Mouse (Mus musculus): ENCODE measurements around the gene Lyrm4. TPM values are rescaled to one million over a fixed set of nuclear protein-coding genes. Genes with fewer than 3 reads are reported as not detected.

Lyrm4 gene
- total and polyA plus RNA-seq, 3 experiments = 22.6 to 25.4 TPM; not detected in 1

- Histone ChIP-seq H3K4me1 (ENCODE audit: control insufficient read depth in 1 of 2, insufficient read depth in 2 of 2, low read length in 2 of 2) (peaks cover 2 to 5% of the 10 kb centered on the region in 2 experiments; a peak in 2 of 4 replicates), H3K4me3 (ENCODE audit: control insufficient read depth in 1 of 2, insufficient read depth in 1 of 2, low read depth in 2 of 2, low read length in 2 of 2) (no peak overlapping the region), H3K79me2 (ENCODE audit: control insufficient read depth, insufficient read depth, low read length, poor library complexity) (peaks cover 2% of the 10 kb centered on the region; the same call in 1 of the 2 replicates), H3K36me3 (ENCODE audit: control insufficient read depth in 1 of 2, insufficient read depth in 2 of 2, low read length in 2 of 2) (peaks cover 0 to 8% of the 10 kb centered on the region in 2 experiments; a peak in 2 of 4 replicates), H3K27me3 (ENCODE audit: control insufficient read depth in 1 of 2, insufficient read depth in 2 of 2, low read length in 2 of 2) (no peaks in the 10 kb centered on the region), H3K27ac (ENCODE audit: control insufficient read depth, low read depth, low read length) (no peak overlapping the region), H3K9ac (ENCODE audit: control insufficient read depth, low read depth, low read length, poor library complexity, severe bottlenecking) (no peak overlapping the region), H3K9me3 (replicated peaks; ENCODE audit: insufficient read depth, low read length) (no peaks in the 10 kb centered on the region)
- DNase-seq (ENCODE audit: low read depth, low spot score) = no peak
- TF ChIP-seq CHD2 (IDR thresholded peaks at IDR 0.05; ENCODE audit: low read length) (no peak), MAX (IDR thresholded peaks at IDR 0.05; ENCODE audit: low read length) (no peak), UBTF (IDR thresholded peaks at IDR 0.05; ENCODE audit: borderline replicate concordance, insufficient read depth, low read depth, low read length) (no peak), SMC3 (IDR thresholded peaks at IDR 0.05; ENCODE audit: low read depth, low read length) (no peak), MAFK (IDR thresholded peaks at IDR 0.05; ENCODE audit: borderline replicate concordance, low read depth, low read length) (no peak), MXI1 (IDR thresholded peaks at IDR 0.05; ENCODE audit: low read depth, low read length) (no peak), MYB (IDR thresholded peaks at IDR 0.05; ENCODE audit: low read depth, low read length) (no peak), ELF1 (IDR thresholded peaks at IDR 0.05; ENCODE audit: low read depth, low read length) (no peak), JUND (IDR thresholded peaks at IDR 0.05; ENCODE audit: low read depth, low read length) (no peak), MEF2A (IDR thresholded peaks at IDR 0.05; ENCODE audit: extremely low read depth, insufficient replicate concordance, low read depth, low read length, poor library complexity, severe bottlenecking) (no peak), MAZ (IDR thresholded peaks at IDR 0.05; ENCODE audit: low read depth, low read length) (no peak), ZMIZ1 (IDR thresholded peaks at IDR 0.05; ENCODE audit: low read depth, low read length) (no peak), POLR2AphosphoS2 (IDR thresholded peaks at IDR 0.05; ENCODE audit: low read length) (no peak)
These were observed 81.8 kb downstream of the Lyrm4 start for GRCm38 (mm10) chr13:36035528-36035927.

- Histone ChIP-seq H3K27me3 (ENCODE audit: control insufficient read depth in 1 of 2, insufficient read depth in 2 of 2, low read length in 2 of 2) (no peaks in the 10 kb centered on the region), H3K36me3 (ENCODE audit: control insufficient read depth in 1 of 2, insufficient read depth in 2 of 2, low read length in 2 of 2) (peaks cover 0 to 8% of the 10 kb centered on the region in 2 experiments; a peak in 2 of 4 replicates), H3K79me2 (ENCODE audit: control insufficient read depth, insufficient read depth, low read length, poor library complexity) (peaks cover 3% of the 10 kb centered on the region; the same call in 1 of the 2 replicates), H3K4me3 (ENCODE audit: control insufficient read depth in 1 of 2, insufficient read depth in 1 of 2, low read depth in 2 of 2, low read length in 2 of 2) (no peak overlapping the region), H3K27ac (ENCODE audit: control insufficient read depth, low read depth, low read length) (no peak overlapping the region), H3K9ac (ENCODE audit: control insufficient read depth, low read depth, low read length, poor library complexity, severe bottlenecking) (no peak overlapping the region), H3K9me3 (replicated peaks; ENCODE audit: insufficient read depth, low read length) (no peaks in the 10 kb centered on the region), H3K4me1 (ENCODE audit: control insufficient read depth in 1 of 2, insufficient read depth in 2 of 2, low read length in 2 of 2) (peaks cover 2 to 5% of the 10 kb centered on the region in 2 experiments; a peak in 2 of 4 replicates)
- TF ChIP-seq RAD21 (IDR thresholded peaks at IDR 0.05; ENCODE audit: low read depth, low read length) = no peak
- no peak for TF ChIP-seq ZC3H11A (IDR thresholded peaks at IDR 0.05; ENCODE audit: low read depth, low read length)
- TF ChIP-seq RCOR1 (IDR thresholded peaks at IDR 0.05; ENCODE audit: low read depth, low read length) = no peak
- TF ChIP-seq MEF2A (IDR thresholded peaks at IDR 0.05; ENCODE audit: extremely low read depth, insufficient replicate concordance, low read depth, low read length, poor library complexity, severe bottlenecking) = no peak
- no peak for TF ChIP-seq POLR2AphosphoS5 (IDR thresholded peaks at IDR 0.05; ENCODE audit: borderline replicate concordance, low read depth, low read length)
- no peak for TF ChIP-seq EP300 (IDR thresholded peaks at IDR 0.05; ENCODE audit: low read depth in 1 of 2, low read length in 2 of 2)
- TF ChIP-seq GATA1 (IDR thresholded peaks at IDR 0.05; ENCODE audit: low read depth, low read length) = no peak
- no peak for TF ChIP-seq ZKSCAN1 (IDR thresholded peaks at IDR 0.05; ENCODE audit: low read depth, low read length)
- no peak for TF ChIP-seq TBP (IDR thresholded peaks at IDR 0.05; ENCODE audit: low read depth, low read length)
- DNase-seq (ENCODE audit: low read depth, low spot score) = no peak
These were observed 85.4 kb downstream of the Lyrm4 start for GRCm38 (mm10) chr13:36031959-36032358.
